Comparison of ENCODE assay signal across 9 mouse cellular contexts in genomic region chr11:75013764-75014695, GRCm38 (mm10).
DNase-seq lines count a peak whose midpoint lies in the region; ATAC-seq and TF ChIP-seq lines count a peak whose summit lies in the region.
"Had no signal": no experiment of that assay in that cellular context is flagged by ENCODE, and none has a peak within 500 bp of the region (broad histone marks: within the 10 kb centered on the region; RNA-seq: fewer than 3 reads in every experiment).

No protein-coding gene starts in this region.

- DNase-seq in layer of hippocampus, adult 2 months (ENCODE audit: low spot score in 2 of 2), result no peak
- no peak for DNase-seq in layer of hippocampus, adult 11-12 months (ENCODE audit: low spot score)
- DNase-seq in embryo, embryonic 11 days, result peak; percentile 42
- DNase-seq in naive thymus-derived CD4-positive, alpha-beta T cell, adult 2 months (ENCODE audit: low read depth), result peak; percentile 12
- no peak for DNase-seq in layer of hippocampus, postnatal 25 days (ENCODE audit: extremely low spot score in 1 of 2, low spot score in 1 of 2)
- DNase-seq in left cerebral cortex, postnatal 4 days, result no peak

- peak overlapping the region; percentile 80 for H3K27ac ChIP-seq in layer of hippocampus, adult 2 months
- peak overlapping the region; percentile 94 for H3K27ac ChIP-seq in heart, embryonic 15.5 days

- H3K36me3 ChIP-seq in heart, embryonic 15.5 days, result no peaks in the 10 kb centered on the region

- 67% methylated on average over 12 of the region's 12 CpGs for WGBS in heart, embryonic 15.5 days

- peak overlapping the region; percentile 48 for H3K9ac ChIP-seq in heart, embryonic 15.5 days

- no peaks in the 10 kb centered on the region for H3K27me3 ChIP-seq in heart, embryonic 15.5 days

- TF ChIP-seq CTCF in layer of hippocampus, adult 2 months (conservative IDR thresholded peaks at IDR 0.05), result no peak

- peaks cover 55% of the 10 kb centered on the region for H3K4me1 ChIP-seq in heart, embryonic 15.5 days (replicated peaks)

- intact Hi-C loops in left cerebral cortex, postnatal 4 days (cut with DNase I), result no loop called here

- peak; percentile 66; the same call in 1 of the 2 replicates for ATAC-seq in heart, embryonic 15.5 days (replicated peaks; ENCODE audit: insufficient number of reproducible peaks, insufficient read depth, low FRiP score, low read depth)
- ATAC-seq in granulocyte monocyte progenitor cell, adult 5-6 weeks (replicated peaks; ENCODE audit: poor library complexity, severe bottlenecking), result no peak

- H3K4me2 ChIP-seq in heart, embryonic 15.5 days, result peak overlapping the region; percentile 54

- no peaks in the 10 kb centered on the region for H3K9me3 ChIP-seq in heart, embryonic 15.5 days (replicated peaks)
- H3K9me3 ChIP-seq: G1E had no signal

- no peak overlapping the region for H3K4me3 ChIP-seq in layer of hippocampus, adult 2 months
- no peak overlapping the region for H3K4me3 ChIP-seq in heart, embryonic 15.5 days

Comparison
In these comparisons a context has a peak if more than half of its experiments do, and no peak if none do; other contexts are left out.
1. DNase-seq: peak in embryo, embryonic 11 days (single experiment) and naive thymus-derived CD4-positive, alpha-beta T cell, adult 2 months (single experiment); none in layer of hippocampus, adult 2 months (0 of 2), layer of hippocampus, adult 11-12 months (single experiment), layer of hippocampus, postnatal 25 days (0 of 2) and left cerebral cortex, postnatal 4 days (single experiment).